Mouse (Mus musculus) adipocyte (in vitro differentiated cells): ENCODE results near the gene C1qtnf9.

ENCODE experiments used
- DNase-seq: peaks from one replicate; pipeline ENCODE4 v3.0.0-alpha.2; 2016; ENCODE audit warnings: low spot score

Gene C1qtnf9

GRCm38 (mm10) chr14:60767884-60768283 is at the start of gene C1qtnf9:
TSS of gene C1qtnf9 (plus strand) at chr14:60768134.
- DNase-seq, result no peak

GRCm38 (mm10) chr14:60721304-60721703 is 46.6 kb upstream of the C1qtnf9 start:
- DNase-seq, result no peak

GRCm38 (mm10) chr14:60721938-60722337 is 46.0 kb upstream of the C1qtnf9 start:
- DNase-seq, result no peak

- no peak for DNase-seq
Measured at GRCm38 (mm10) chr14:60726091-60726490, 41.8 kb upstream of the C1qtnf9 start.

GRCm38 (mm10) chr14:60727130-60727529 is 40.8 kb upstream of the C1qtnf9 start:
- DNase-seq, result no peak

- DNase-seq, result no peak
Measured at GRCm38 (mm10) chr14:60732081-60732480, 35.9 kb upstream of the C1qtnf9 start.

GRCm38 (mm10) chr14:60732787-60733186 is 35.1 kb upstream of the C1qtnf9 start:
- DNase-seq, result no peak

GRCm38 (mm10) chr14:60733706-60734105 is 34.2 kb upstream of the C1qtnf9 start:
- no peak for DNase-seq

- DNase-seq, result no peak
Measured at GRCm38 (mm10) chr14:60735206-60735605, 32.7 kb upstream of the C1qtnf9 start.

- DNase-seq, result no peak
Measured at GRCm38 (mm10) chr14:60735848-60736547, 31.9 kb upstream of the C1qtnf9 start.

GRCm38 (mm10) chr14:60736591-60737192 is 31.2 kb upstream of the C1qtnf9 start:
- DNase-seq, result peak; percentile 6

GRCm38 (mm10) chr14:60737202-60737611 is 30.7 kb upstream of the C1qtnf9 start:
- DNase-seq, result no peak

- no peak for DNase-seq
Measured at GRCm38 (mm10) chr14:60738434-60738938, 29.4 kb upstream of the C1qtnf9 start.

GRCm38 (mm10) chr14:60739155-60739554 is 28.8 kb upstream of the C1qtnf9 start:
- no peak for DNase-seq

- DNase-seq, result no peak
Measured at GRCm38 (mm10) chr14:60739616-60740015, 28.3 kb upstream of the C1qtnf9 start.

GRCm38 (mm10) chr14:60740507-60740906 is 27.4 kb upstream of the C1qtnf9 start:
- no peak for DNase-seq

- no peak for DNase-seq
Measured at GRCm38 (mm10) chr14:60741033-60741432, 26.9 kb upstream of the C1qtnf9 start.

- DNase-seq, result no peak
Measured at GRCm38 (mm10) chr14:60741490-60741981, 26.4 kb upstream of the C1qtnf9 start.

GRCm38 (mm10) chr14:60743681-60744080 is 24.3 kb upstream of the C1qtnf9 start:
- no peak for DNase-seq

- no peak for DNase-seq
Measured at GRCm38 (mm10) chr14:60745201-60745600, 22.7 kb upstream of the C1qtnf9 start.

GRCm38 (mm10) chr14:60746141-60746540 is 21.8 kb upstream of the C1qtnf9 start:
- no peak for DNase-seq

GRCm38 (mm10) chr14:60747154-60747870 is 20.6 kb upstream of the C1qtnf9 start:
- DNase-seq, result no peak

- DNase-seq, result no peak
Measured at GRCm38 (mm10) chr14:60749880-60750279, 18.1 kb upstream of the C1qtnf9 start.
